Mouse (Mus musculus): ENCODE results near the gene Gm49394.
A peak's percentile ranks its signal among the peaks of the same experiment; 100 is the strongest.

- TF ChIP-seq POLR2A (IDR thresholded peaks at IDR 0.05; ENCODE audit: extremely low read depth, insufficient read depth, low read length) (no peak), CTCF (IDR thresholded peaks at IDR 0.05; ENCODE audit: low read depth, low read length) (peak; percentile 74)
Measured at GRCm38 (mm10) chr7:142610627-142611406, 58.9 kb downstream of the Gm49394 start.
